Mouse (Mus musculus): ENCODE results near the gene Trappc4.

DNA sequence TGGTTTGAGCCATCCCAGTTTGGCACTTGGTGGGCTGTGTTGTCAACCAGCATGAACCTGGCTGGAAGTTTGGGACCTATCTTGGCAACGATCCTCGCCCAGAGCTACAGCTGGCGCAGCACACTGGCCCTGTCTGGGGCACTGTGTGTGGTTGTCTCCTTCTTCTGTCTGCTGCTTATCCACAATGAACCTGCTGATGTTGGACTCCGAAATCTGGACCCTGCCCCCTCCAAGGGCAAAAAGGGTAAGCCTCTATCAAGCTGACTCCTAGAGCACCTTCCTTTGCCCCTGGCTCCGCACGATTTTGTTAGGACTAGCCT, 7.6 kb downstream of the Trappc4 start:
- TF ChIP-seq CTCF (IDR thresholded peaks at IDR 0.05; ENCODE audit: low read depth) (no peak), EP300 (IDR thresholded peaks at IDR 0.05; ENCODE audit: low read depth) (no peak)
